Mouse (Mus musculus) ES-E14 (cell line): ENCODE data around the gene Nfxl1. TPM values are rescaled to one million over a fixed set of nuclear protein-coding genes. Genes with fewer than 3 reads are reported as not detected.
A peak's percentile ranks its signal among the peaks of the same experiment; 100 is the strongest.

Experiments
- DNase-seq: peaks from one replicate; pipeline ENCODE4 v3.0.0-alpha.2; 2013; ENCODE audit warnings: low read depth, low spot score
- H3K27ac ChIP-seq: 2 replicates; pipeline ENCODE4 v1.5.1; 2012; ENCODE audit warnings: low read depth, mild to moderate bottlenecking, low read length, moderate library complexity, mixed read lengths; ENCODE audit not compliant: poor library complexity, insufficient read depth, severe bottlenecking
- H3K36me3 ChIP-seq: 2 replicates; pipeline ENCODE4 v1.6.1; 2012; ENCODE audit warnings: mild to moderate bottlenecking, low read length, moderate library complexity, mixed read lengths; ENCODE audit not compliant: control insufficient read depth, poor library complexity, insufficient read depth, severe bottlenecking
- H3K4me1 ChIP-seq, 2 experiments: fragments of 150-350 bp in 1 of 2; sonication (generic) in 1 of 2; 2 replicates each; pipeline ENCODE4 v1.6.1; 2012; ENCODE audit warnings: low read length in 2 of 2, mild to moderate bottlenecking in 1 of 2, mixed read lengths in 1 of 2; ENCODE audit not compliant: control insufficient read depth in 2 of 2, insufficient read depth in 2 of 2, poor library complexity in 1 of 2
- H3K4me3 ChIP-seq, 2 experiments: fragments of 150-350 bp in 1 of 2; sonication (generic) in 1 of 2; 2 replicates each; pipeline ENCODE4 v1.5.1; 2012; ENCODE audit warnings: low read length in 2 of 2, low read depth in 1 of 2, mild to moderate bottlenecking in 1 of 2, mixed read lengths in 1 of 2; ENCODE audit not compliant: insufficient read depth in 1 of 2, poor library complexity in 1 of 2, severe bottlenecking in 1 of 2
- H3K9ac ChIP-seq: 2 replicates; pipeline ENCODE4 v1.6.1; 2012; ENCODE audit warnings: low read depth, mild to moderate bottlenecking, low read length, mixed read lengths; ENCODE audit not compliant: poor library complexity, insufficient read depth, severe bottlenecking
- H3K9me3 ChIP-seq: fragments of 150-350 bp; sonication (generic); 2 replicates; pipeline ENCODE4 v1.6.1; 2012; ENCODE audit warnings: low read depth, mild to moderate bottlenecking, low read length; ENCODE audit not compliant: control insufficient read depth, insufficient read depth
- CHD2 ChIP-seq: IDR thresholded peaks from 2 replicates; pipeline ENCODE4 v1.6.1; 2014; ENCODE audit warnings: mild to moderate bottlenecking, low read depth, low read length, inconsistent platforms
- HCFC1 ChIP-seq: IDR thresholded peaks from 2 replicates; pipeline ENCODE4 v1.6.1; 2012; ENCODE audit warnings: low read length, inconsistent platforms, borderline replicate concordance; ENCODE audit not compliant: insufficient read depth
- MAFK ChIP-seq: IDR thresholded peaks from 2 replicates; pipeline ENCODE4 v1.6.1; 2014; ENCODE audit warnings: mild to moderate bottlenecking, low read depth, low read length, inconsistent platforms; ENCODE audit not compliant: insufficient read depth
- ZC3H11A ChIP-seq: IDR thresholded peaks from 2 replicates; pipeline ENCODE4 v1.6.1; 2012; ENCODE audit warnings: low read depth, mild to moderate bottlenecking, inconsistent platforms, low read length, borderline replicate concordance
- ZNF384 ChIP-seq: IDR thresholded peaks from 2 replicates; pipeline ENCODE4 v1.6.1; 2012; ENCODE audit warnings: low read depth, low read length, inconsistent platforms
- in situ Hi-C, 2 experiments: fragments of 600-800 bp; cut with MboI; formaldehyde crosslinking; loops; one replicate each; pipeline ENCODE4 v1.15.1; 2025; ENCODE audit warnings: low sequenced_read_pairs in 2 of 2, inconsistent platforms in 1 of 2; ENCODE audit not compliant: unreplicated experiment in 2 of 2
- total RNA-seq: library from RNA; depleted of rRNA; stranded (reverse); fragments of 300-350 nt; gene quantifications from 2 replicates; pipeline ENCODE4 v1.2.3, GENCODE M21; 2012

The Nfxl1 gene
- total RNA-seq, 1 experiment, result 13.4 TPM

GRCm38 (mm10) chr5:72505740-72506139 lies 53.7 kb downstream of the Nfxl1 start:
- Histone ChIP-seq H3K4me1 (no peaks in the 10 kb centered on the region), H3K36me3 (no peaks in the 10 kb centered on the region), H3K9ac (no peak overlapping the region), H3K9me3 (no peaks in the 10 kb centered on the region), H3K27ac (no peak overlapping the region), H3K4me3 (no peak overlapping the region)
- DNase-seq, result peak; percentile 34
- TF ChIP-seq ZNF384 (no peak), ZC3H11A (0 out of 2 replicates have a peak, but pooled peaks have one; percentile 16)
- in situ Hi-C loops, result loop anchor here in 1 of 2 experiments (25.0 kb wide), 1 partner anchor 93 kb away; no protein-coding TSS in a partner anchor

- no peak within 1 kb of the TSS for H3K27ac ChIP-seq
- in situ Hi-C loops, result loop anchor here in 1 of 2 experiments (25.0 kb wide), 1 partner anchor 92 kb away; no protein-coding TSS in a partner anchor
These were observed 55.7 kb downstream of the Nfxl1 start, which contains the start of gene Corin for GRCm38 (mm10) chr5:72503531-72504523. Gene Corin, minus strand, starts transcription at chr5:72504473.

GRCm38 (mm10) chr5:72502778-72503177 lies 56.7 kb downstream of the Nfxl1 start:
- TF ChIP-seq CHD2, result no peak
- TF ChIP-seq HCFC1, result no peak
- TF ChIP-seq ZC3H11A, result no peak
- no peak for TF ChIP-seq MAFK
- TF ChIP-seq ZNF384, result no peak
- DNase-seq, result no peak
- Histone ChIP-seq H3K36me3 (no peaks in the 10 kb centered on the region), H3K9ac (no peak overlapping the region), H3K9me3 (no peaks in the 10 kb centered on the region), H3K27ac (no peak overlapping the region), H3K4me1 (no peaks in the 10 kb centered on the region), H3K4me3 (peak overlapping the region in 1 of 2 experiments; percentile 73; a peak in 1 of 4 replicates)
- in situ Hi-C loops, result loop anchor here in 1 of 2 experiments (25.0 kb wide), 1 partner anchor 90 kb away; no protein-coding TSS in a partner anchor

More at GRCm38 (mm10) chr5:72503531-72504523, 55.7 kb downstream of the Nfxl1 start, which contains the start of gene Corin:
- no peaks in the 10 kb centered on the region for H3K9me3 ChIP-seq
- H3K9ac ChIP-seq, result 0 out of 2 replicates have a peak within 1 kb of the TSS, but pooled peaks have one; percentile 2
- peak; percentile 25 for DNase-seq
- H3K4me1 ChIP-seq, result no peaks in the 10 kb centered on the region
- H3K4me3 ChIP-seq, result peak within 1 kb of the TSS; percentile 60 to 73
- no peak for TF ChIP-seq ZNF384
- no peaks in the 10 kb centered on the region for H3K36me3 ChIP-seq

GRCm38 (mm10) chr5:72501763-72502162 lies 57.7 kb downstream of the Nfxl1 start:
- no peak for DNase-seq
- TF ChIP-seq ZC3H11A, result no peak
- Histone ChIP-seq H3K4me3 (no peak overlapping the region), H3K9ac (no peak overlapping the region), H3K27ac (no peak overlapping the region), H3K9me3 (no peaks in the 10 kb centered on the region), H3K36me3 (no peaks in the 10 kb centered on the region), H3K4me1 (no peaks in the 10 kb centered on the region)
- in situ Hi-C loops, result loop anchor here in 1 of 2 experiments (25.0 kb wide), 1 partner anchor 89 kb away; no protein-coding TSS in a partner anchor
